Mouse (Mus musculus): ENCODE measurements around the gene Oscar. TPM values are rescaled to one million over a fixed set of nuclear protein-coding genes. Genes with fewer than 3 reads are reported as not detected.

The Oscar gene
- polyA plus RNA-seq, 1 experiment from 2014 or later, result not detected

GRCm38 (mm10) chr7:3643412-3643811, 27.5 kb upstream of the Oscar start:
- H3K36me3 ChIP-seq, result peaks cover 57% of the 10 kb centered on the region
- WGBS, result 71% methylated on average over 5 of the region's 5 CpGs
- 0 out of 2 replicates have a peak, but pooled peaks cover 3% of the 10 kb centered on the region for H3K9me3 ChIP-seq (replicated peaks)
- H3K4me1 ChIP-seq, result peaks cover 32% of the 10 kb centered on the region
- no peak for DNase-seq (ENCODE audit: low spot score)
- H3K27me3 ChIP-seq (ENCODE audit: low read depth, poor library complexity, severe bottlenecking), result 0 out of 2 replicates have a peak, but pooled peaks cover 6% of the 10 kb centered on the region
- H3K27ac ChIP-seq (replicated peaks), result no peak overlapping the region
- peak overlapping the region; percentile 100; the same call in 1 of the 2 replicates for H3K4me3 ChIP-seq

GRCm38 (mm10) chr7:3630478-3630815, 14.5 kb upstream of the Oscar start:
- H3K9me3 ChIP-seq (replicated peaks), result no peaks in the 10 kb centered on the region
- peaks cover 21% of the 10 kb centered on the region for H3K4me1 ChIP-seq
- H3K27ac ChIP-seq (replicated peaks), result peak overlapping the region; percentile 86
- 63% methylated on average over 3 of the region's 3 CpGs for WGBS
- peak overlapping the region; percentile 78 for H3K4me3 ChIP-seq
- DNase-seq (ENCODE audit: low spot score), result no peak
- peaks cover 56% of the 10 kb centered on the region for H3K36me3 ChIP-seq
- no peaks in the 10 kb centered on the region for H3K27me3 ChIP-seq (ENCODE audit: low read depth, poor library complexity, severe bottlenecking)

GRCm38 (mm10) chr7:3629543-3630477, 13.9 kb upstream of the Oscar start, which contains the start of the genes Tfpt and Prpf31:
Tfpt (minus strand) TSS chr7:3629929.
Prpf31 (plus strand) TSS chr7:3629985.
- Histone ChIP-seq H3K9me3 (replicated peaks) (no peaks in the 10 kb centered on the region), H3K36me3 (peaks cover 56% of the 10 kb centered on the region), H3K4me3 (peak within 1 kb of the TSS; percentile 78), H3K27me3 (ENCODE audit: low read depth, poor library complexity, severe bottlenecking) (no peaks in the 10 kb centered on the region), H3K27ac (replicated peaks) (peak within 1 kb of the TSS; percentile 86), H3K4me1 (peaks cover 21% of the 10 kb centered on the region)
- DNase-seq (ENCODE audit: low spot score), result peak; percentile 94
- 2% methylated on average over 47 of the region's 47 CpGs for WGBS

- no peak for DNase-seq (ENCODE audit: low spot score)
- Histone ChIP-seq H3K27ac (replicated peaks) (peak overlapping the region; percentile 86), H3K27me3 (ENCODE audit: low read depth, poor library complexity, severe bottlenecking) (no peaks in the 10 kb centered on the region), H3K4me3 (peak overlapping the region; percentile 78), H3K36me3 (peaks cover 56% of the 10 kb centered on the region), H3K4me1 (peaks cover 21% of the 10 kb centered on the region), H3K9me3 (replicated peaks) (no peaks in the 10 kb centered on the region)
- 42% methylated on average over 4 of the region's 4 CpGs for WGBS
These were observed 13.1 kb upstream of the Oscar start for GRCm38 (mm10) chr7:3629030-3629429.

- Histone ChIP-seq H3K9me3 (replicated peaks) (no peaks in the 10 kb centered on the region), H3K36me3 (peaks cover 35% of the 10 kb centered on the region), H3K27me3 (ENCODE audit: low read depth, poor library complexity, severe bottlenecking) (no peaks in the 10 kb centered on the region), H3K4me1 (peaks cover 6% of the 10 kb centered on the region), H3K27ac (replicated peaks) (peak within 1 kb of the TSS; percentile 86), H3K4me3 (peak within 1 kb of the TSS; percentile 87)
- WGBS, result 2% methylated on average over 32 of the region's 32 CpGs
- peak; percentile 86 for DNase-seq (ENCODE audit: low spot score)
These were observed 1.5 kb upstream of the Oscar start, which contains the start of gene Ndufa3 for GRCm38 (mm10) chr7:3617242-3617995. Ndufa3 (plus strand) TSS chr7:3617373.

GRCm38 (mm10) chr7:3616389-3617241, 658 bp upstream of the Oscar start:
- Histone ChIP-seq H3K36me3 (peaks cover 27% of the 10 kb centered on the region), H3K9me3 (replicated peaks) (no peaks in the 10 kb centered on the region), H3K27ac (replicated peaks) (no peak overlapping the region), H3K4me3 (peak overlapping the region; percentile 87), H3K27me3 (ENCODE audit: low read depth, poor library complexity, severe bottlenecking) (no peaks in the 10 kb centered on the region), H3K4me1 (peaks cover 6% of the 10 kb centered on the region)
- DNase-seq (ENCODE audit: low spot score), result no peak
- 44% methylated on average over 6 of the region's 6 CpGs for WGBS

- H3K9me3 ChIP-seq (replicated peaks), result no peaks in the 10 kb centered on the region
- peaks cover under 1% of the 10 kb centered on the region for H3K36me3 ChIP-seq
- WGBS, result 89% methylated on average over 3 of the region's 3 CpGs
- H3K4me3 ChIP-seq, result no peak overlapping the region
- no peak overlapping the region for H3K27ac ChIP-seq (replicated peaks)
- no peak for DNase-seq (ENCODE audit: low spot score)
- no peaks in the 10 kb centered on the region for H3K27me3 ChIP-seq (ENCODE audit: low read depth, poor library complexity, severe bottlenecking)
- peaks cover 6% of the 10 kb centered on the region for H3K4me1 ChIP-seq
These were observed 1.9 kb downstream of the Oscar start for GRCm38 (mm10) chr7:3614021-3614420.

- Histone ChIP-seq H3K36me3 (no peaks in the 10 kb centered on the region), H3K9me3 (replicated peaks) (no peaks in the 10 kb centered on the region), H3K27me3 (ENCODE audit: low read depth, poor library complexity, severe bottlenecking) (no peaks in the 10 kb centered on the region), H3K4me1 (no peaks in the 10 kb centered on the region), H3K4me3 (no peak overlapping the region), H3K27ac (replicated peaks) (no peak overlapping the region)
- WGBS, result 89% methylated on average over 13 of the region's 13 CpGs
- no peak for DNase-seq (ENCODE audit: low spot score)
These were observed 5.0 kb downstream of the Oscar start for GRCm38 (mm10) chr7:3611006-3611405.

GRCm38 (mm10) chr7:3610437-3610836, 5.5 kb downstream of the Oscar start:
- no peak for DNase-seq (ENCODE audit: low spot score)
- H3K4me1 ChIP-seq, result no peaks in the 10 kb centered on the region
- no peaks in the 10 kb centered on the region for H3K36me3 ChIP-seq
- H3K27me3 ChIP-seq (ENCODE audit: low read depth, poor library complexity, severe bottlenecking), result no peaks in the 10 kb centered on the region
- no peak overlapping the region for H3K27ac ChIP-seq (replicated peaks)
- WGBS, result 88% methylated on average over 3 of the region's 3 CpGs
- no peaks in the 10 kb centered on the region for H3K9me3 ChIP-seq (replicated peaks)
- no peak overlapping the region for H3K4me3 ChIP-seq

GRCm38 (mm10) chr7:3609082-3609481, 6.9 kb downstream of the Oscar start:
- no peak for DNase-seq (ENCODE audit: low spot score)
- no peaks in the 10 kb centered on the region for H3K4me1 ChIP-seq
- H3K4me3 ChIP-seq, result no peak overlapping the region
- no peaks in the 10 kb centered on the region for H3K36me3 ChIP-seq
- H3K27ac ChIP-seq (replicated peaks), result no peak overlapping the region
- H3K9me3 ChIP-seq (replicated peaks), result no peaks in the 10 kb centered on the region
- no peaks in the 10 kb centered on the region for H3K27me3 ChIP-seq (ENCODE audit: low read depth, poor library complexity, severe bottlenecking)
- 72% methylated on average over 3 of the region's 3 CpGs for WGBS

GRCm38 (mm10) chr7:3608668-3609067, 7.3 kb downstream of the Oscar start:
- H3K36me3 ChIP-seq, result no peaks in the 10 kb centered on the region
- no peak for DNase-seq (ENCODE audit: low spot score)
- H3K4me3 ChIP-seq, result no peak overlapping the region
- WGBS, result 95% methylated on average over 3 of the region's 3 CpGs
- H3K9me3 ChIP-seq (replicated peaks), result no peaks in the 10 kb centered on the region
- no peaks in the 10 kb centered on the region for H3K27me3 ChIP-seq (ENCODE audit: low read depth, poor library complexity, severe bottlenecking)
- no peak overlapping the region for H3K27ac ChIP-seq (replicated peaks)
- H3K4me1 ChIP-seq, result no peaks in the 10 kb centered on the region

GRCm38 (mm10) chr7:3607391-3607790, 8.6 kb downstream of the Oscar start:
- no peaks in the 10 kb centered on the region for H3K9me3 ChIP-seq (replicated peaks)
- H3K27me3 ChIP-seq (ENCODE audit: low read depth, poor library complexity, severe bottlenecking), result no peaks in the 10 kb centered on the region
- H3K4me3 ChIP-seq, result no peak overlapping the region
- WGBS, result 84% methylated on average over 6 of the region's 6 CpGs
- H3K27ac ChIP-seq (replicated peaks), result no peak overlapping the region
- no peak for DNase-seq (ENCODE audit: low spot score)
- no peaks in the 10 kb centered on the region for H3K4me1 ChIP-seq
- H3K36me3 ChIP-seq, result no peaks in the 10 kb centered on the region

Measured in midbrain, embryonic 10.5 days (tissue).